Mouse (Mus musculus): ENCODE data around the gene Btbd9.

The Btbd9 gene

DNA sequence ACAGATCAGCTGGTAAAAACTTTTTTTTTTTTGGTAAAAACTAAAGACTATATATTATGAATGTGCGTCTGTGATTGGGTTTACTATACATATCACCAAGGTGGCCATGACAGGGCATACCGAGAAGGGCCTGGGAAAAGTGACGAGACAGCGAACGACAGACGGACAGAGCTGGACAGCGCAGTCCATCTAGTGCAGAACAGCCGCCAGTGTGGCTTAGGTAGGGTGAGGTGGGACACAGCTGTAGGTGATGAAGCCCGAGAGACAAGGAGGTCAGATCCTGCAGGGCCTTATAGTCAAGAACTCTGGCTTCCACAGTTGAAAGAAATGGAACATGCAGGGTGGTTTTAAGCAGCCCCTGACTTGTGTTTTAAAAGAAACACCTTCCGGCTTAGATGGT is 94.9 kb downstream of the Btbd9 start:
- no peak for DNase-seq (ENCODE audit: low spot score)

GRCm38 (mm10) chr17:30480381-30480780 is 95.9 kb downstream of the Btbd9 start:
- DNase-seq (ENCODE audit: low spot score): no peak

- no peak for DNase-seq (ENCODE audit: low spot score)
Measured at GRCm38 (mm10) chr17:30478181-30478580, 98.1 kb downstream of the Btbd9 start.

GRCm38 (mm10) chr17:30474561-30474960 is 101.7 kb downstream of the Btbd9 start:
- no peak for DNase-seq (ENCODE audit: low spot score)

DNA sequence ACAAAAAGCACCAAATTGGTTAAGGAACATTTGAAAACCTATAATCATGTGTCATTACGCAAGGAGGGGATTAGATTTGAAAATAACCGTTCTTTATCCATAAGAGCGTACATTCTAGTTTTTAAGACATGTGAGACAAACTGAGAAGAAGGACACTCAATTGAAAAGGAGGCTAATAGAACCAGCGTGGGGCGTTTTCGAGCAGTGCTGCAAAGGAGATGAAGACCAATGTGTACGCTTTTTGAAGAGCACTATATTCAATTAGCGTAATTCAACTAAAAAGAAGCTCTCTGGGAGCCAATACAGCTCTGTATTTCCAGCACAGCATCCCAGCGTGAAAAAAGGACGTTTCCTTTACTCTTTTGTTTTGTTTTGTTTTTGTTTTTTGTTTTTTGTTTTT is 103.5 kb downstream of the Btbd9 start:
- no peak for DNase-seq (ENCODE audit: low spot score)

DNA sequence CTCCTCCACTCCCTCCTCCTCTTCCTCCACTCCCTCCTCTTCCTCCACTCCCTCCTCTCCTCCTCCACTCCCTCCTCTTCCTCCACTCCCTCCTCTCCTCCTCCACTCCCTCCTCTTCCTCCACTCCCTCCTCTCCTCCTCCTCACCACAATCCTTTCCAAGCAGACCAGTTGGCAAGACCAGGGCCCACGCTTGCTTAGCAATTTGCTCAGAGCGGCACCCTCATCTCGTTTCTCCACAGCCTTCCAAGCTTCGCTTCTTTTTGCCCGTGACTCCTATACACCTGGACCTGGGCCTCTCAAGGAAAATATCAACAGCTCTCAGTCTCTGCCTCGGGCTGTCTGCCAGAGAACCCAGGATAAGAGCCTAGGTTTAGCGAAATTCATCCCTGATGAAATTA is 104.8 kb downstream of the Btbd9 start:
- no peak for DNase-seq (ENCODE audit: low spot score)

GRCm38 (mm10) chr17:30470790-30471189 is 105.5 kb downstream of the Btbd9 start:
- no peak for DNase-seq (ENCODE audit: low spot score)

GRCm38 (mm10) chr17:30470286-30470685 is 106.0 kb downstream of the Btbd9 start:
- DNase-seq (ENCODE audit: low spot score): no peak

GRCm38 (mm10) chr17:30469511-30470076 is 106.7 kb downstream of the Btbd9 start:
- DNase-seq (ENCODE audit: low spot score): no peak

GRCm38 (mm10) chr17:30468368-30468767 is 107.9 kb downstream of the Btbd9 start:
- DNase-seq (ENCODE audit: low spot score): no peak

- DNase-seq (ENCODE audit: low spot score): no peak
Measured at GRCm38 (mm10) chr17:30467566-30468213, 108.6 kb downstream of the Btbd9 start.

- no peak for DNase-seq (ENCODE audit: low spot score)
Measured at GRCm38 (mm10) chr17:30465060-30465762, 111.1 kb downstream of the Btbd9 start.

- DNase-seq (ENCODE audit: low spot score): no peak
Measured at GRCm38 (mm10) chr17:30464240-30464745, 112.0 kb downstream of the Btbd9 start.

DNA sequence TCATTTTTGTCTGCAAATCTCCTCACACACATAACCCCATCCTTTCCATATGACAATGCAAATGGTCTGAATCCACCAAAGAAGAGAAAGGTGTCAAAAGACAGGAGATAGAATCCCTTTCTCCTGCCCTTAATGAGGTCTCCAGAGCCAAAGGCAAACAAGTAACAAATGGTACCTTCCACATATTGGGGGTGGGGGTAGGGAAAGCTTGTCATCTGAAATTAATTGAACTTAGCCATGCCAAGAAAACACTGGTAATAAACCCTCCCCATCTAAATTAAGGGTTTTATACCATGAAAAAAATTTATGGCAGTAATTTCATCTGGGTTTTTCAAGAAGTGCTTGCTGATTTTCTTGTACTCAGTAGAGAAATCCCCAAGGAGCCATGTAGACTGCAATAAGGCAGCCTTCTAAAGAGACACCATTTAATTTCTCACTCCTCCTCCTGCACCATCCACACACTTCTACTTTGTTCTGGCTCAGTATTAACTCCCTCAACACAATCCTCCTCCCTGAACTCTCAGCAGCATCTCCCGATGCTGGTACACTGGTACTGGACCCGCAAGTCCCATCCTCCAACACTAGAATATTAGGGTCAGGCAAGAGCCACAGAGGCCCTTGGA is 115.5 kb downstream of the Btbd9 start:
- DNase-seq (ENCODE audit: low spot score): no peak

DNA sequence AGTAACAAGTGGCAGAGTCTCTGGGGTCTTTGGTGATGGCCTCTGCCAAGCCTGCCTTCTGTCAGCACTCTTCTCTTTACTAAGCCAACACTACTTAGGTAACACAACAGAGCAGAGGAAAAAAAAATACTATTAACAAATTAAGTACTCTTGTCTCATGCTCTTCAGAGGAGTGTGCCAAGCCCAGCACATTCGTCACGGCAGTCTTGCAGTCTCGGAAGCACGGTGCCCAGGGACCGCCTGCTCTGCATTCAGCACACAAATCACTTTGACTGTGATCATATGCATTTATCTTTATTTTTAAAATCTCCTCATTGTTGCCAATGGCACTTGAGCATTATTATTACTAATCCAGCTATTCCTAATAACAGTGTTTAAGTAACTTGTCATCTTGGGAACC is 116.6 kb downstream of the Btbd9 start:
- DNase-seq (ENCODE audit: low spot score): no peak

- no peak for DNase-seq (ENCODE audit: low spot score)
Measured at GRCm38 (mm10) chr17:30458926-30459325, 117.4 kb downstream of the Btbd9 start.

- peak; percentile 52 for DNase-seq (ENCODE audit: low spot score)
Measured at GRCm38 (mm10) chr17:30458301-30458700, 118.0 kb downstream of the Btbd9 start.

- no peak for DNase-seq (ENCODE audit: low spot score)
Measured at GRCm38 (mm10) chr17:30457486-30457885, 118.8 kb downstream of the Btbd9 start.

DNA sequence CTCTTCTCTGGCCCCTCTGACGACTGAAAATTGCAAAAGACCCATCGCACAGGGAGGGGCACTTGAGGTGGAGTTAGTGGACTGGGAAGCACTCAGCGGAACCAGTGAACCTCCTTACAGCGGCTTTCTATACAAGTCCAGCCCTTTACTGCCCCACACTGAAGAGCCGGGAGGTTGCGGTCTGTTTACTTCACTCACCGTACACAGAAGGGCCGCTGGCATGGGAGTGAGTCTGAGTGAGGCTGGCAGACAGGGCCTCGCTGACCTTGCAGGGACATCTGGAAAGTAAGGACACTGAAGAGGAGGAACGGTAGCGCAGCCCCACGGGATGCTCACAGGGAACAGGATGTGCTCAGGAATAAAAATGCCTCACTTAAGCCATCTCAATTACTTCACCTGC is 120.0 kb downstream of the Btbd9 start:
- no peak for DNase-seq (ENCODE audit: low spot score)

- peak; percentile 67 for DNase-seq (ENCODE audit: low spot score)
Measured at GRCm38 (mm10) chr17:30454862-30455243, 121.4 kb downstream of the Btbd9 start.

- DNase-seq (ENCODE audit: low spot score): no peak
Measured at GRCm38 (mm10) chr17:30454155-30454861, 122.0 kb downstream of the Btbd9 start.

DNA sequence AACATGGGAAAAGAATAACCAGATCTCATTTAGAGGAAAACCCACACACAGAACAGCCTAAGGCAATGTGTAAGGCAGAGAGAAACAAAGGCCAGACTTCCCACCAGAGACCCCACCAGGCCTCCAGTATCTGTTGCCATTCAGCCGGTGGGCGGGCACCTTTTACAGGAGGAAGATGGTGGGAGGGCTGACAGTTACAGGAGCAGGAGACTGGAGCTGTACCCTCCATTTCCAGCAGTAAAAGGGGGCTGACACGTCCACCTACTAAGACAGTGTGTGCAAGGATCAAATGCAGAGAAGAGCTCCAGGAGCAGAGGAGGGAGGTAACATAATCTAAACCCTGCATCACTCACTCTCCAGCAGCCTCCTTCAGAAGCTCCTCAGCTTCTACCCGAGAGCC is 123.0 kb downstream of the Btbd9 start:
- DNase-seq (ENCODE audit: low spot score): no peak

Data from urinary bladder, postnatal 14 days (tissue).